Mouse (Mus musculus): ENCODE measurements around the gene Slc25a29. TPM values are rescaled to one million over a fixed set of nuclear protein-coding genes. Genes with fewer than 3 reads are reported as not detected.

Slc25a29 gene
- total and polyA plus RNA-seq, 2 experiments from 2014 or later, result 3.0 to 4.4 TPM

GRCm38 (mm10) chr12:108794078-108794711, 41.5 kb downstream of the Slc25a29 start:
- H3K4me1 ChIP-seq (ENCODE audit: control insufficient read depth, insufficient read depth), result peaks cover 15% of the 10 kb centered on the region
- peak overlapping the region; percentile 97 for H3K4me3 ChIP-seq (ENCODE audit: low read depth, low read length)
- no peaks in the 10 kb centered on the region for H3K36me3 ChIP-seq (replicated peaks; ENCODE audit: control insufficient read depth, insufficient read depth, low read length)
- TF ChIP-seq EP300 (IDR thresholded peaks at IDR 0.05; ENCODE audit: low read depth) (no peak), CTCF (IDR thresholded peaks at IDR 0.05; ENCODE audit: low read depth) (no peak)
- peak; percentile 62 for ATAC-seq (ENCODE audit: insufficient read depth, low read depth)
- DNase-seq (ENCODE audit: low spot score), result peak; percentile 93
- H3K27me3 ChIP-seq (ENCODE audit: control insufficient read depth, insufficient read depth, low read length), result no peaks in the 10 kb centered on the region
- peak overlapping the region; percentile 72 for H3K4me2 ChIP-seq (ENCODE audit: low read depth, low read length)
- H3K9me3 ChIP-seq (replicated peaks; ENCODE audit: control insufficient read depth, low read length), result no peaks in the 10 kb centered on the region
- H3K27ac ChIP-seq (ENCODE audit: low read depth), result peak overlapping the region; percentile 99
- H3K9ac ChIP-seq (replicated peaks; ENCODE audit: low read depth, low read length), result peak overlapping the region; percentile 95
- 2% methylated on average over 67 of the region's 94 CpGs for WGBS

GRCm38 (mm10) chr12:108793453-108793941, 42.2 kb downstream of the Slc25a29 start:
- no peak for TF ChIP-seq CTCF (IDR thresholded peaks at IDR 0.05; ENCODE audit: low read depth)
- TF ChIP-seq EP300 (IDR thresholded peaks at IDR 0.05; ENCODE audit: low read depth), result no peak
- Histone ChIP-seq H3K27ac (ENCODE audit: low read depth) (peak overlapping the region; percentile 99), H3K9ac (replicated peaks; ENCODE audit: low read depth, low read length) (peak overlapping the region; percentile 95), H3K4me1 (ENCODE audit: control insufficient read depth, insufficient read depth) (peaks cover 13% of the 10 kb centered on the region), H3K4me2 (ENCODE audit: low read depth, low read length) (peak overlapping the region; percentile 70), H3K9me3 (replicated peaks; ENCODE audit: control insufficient read depth, low read length) (no peaks in the 10 kb centered on the region), H3K36me3 (replicated peaks; ENCODE audit: control insufficient read depth, insufficient read depth, low read length) (no peaks in the 10 kb centered on the region), H3K4me3 (ENCODE audit: low read depth, low read length) (peak overlapping the region; percentile 97), H3K27me3 (ENCODE audit: control insufficient read depth, insufficient read depth, low read length) (no peaks in the 10 kb centered on the region)
- no peak for DNase-seq (ENCODE audit: low spot score)
- no peak for ATAC-seq (ENCODE audit: insufficient read depth, low read depth)
- WGBS, result under 1% methylated on average over 57 of the region's 71 CpGs

GRCm38 (mm10) chr12:108792546-108793452, 42.9 kb downstream of the Slc25a29 start, which contains the start of gene Yy1:
Gene Yy1 (plus strand): TSS chr12:108792973.
- peak; percentile 14; the same call in 1 of the 2 replicates for TF ChIP-seq CTCF (IDR thresholded peaks at IDR 0.05; ENCODE audit: low read depth)
- TF ChIP-seq EP300 (IDR thresholded peaks at IDR 0.05; ENCODE audit: low read depth), result no peak; the same call in none of the 2 replicates
- under 1% methylated on average over 71 of the region's 127 CpGs for WGBS
- H3K4me1 ChIP-seq (ENCODE audit: control insufficient read depth, insufficient read depth), result peaks cover 13% of the 10 kb centered on the region
- peak within 1 kb of the TSS; percentile 99 for H3K27ac ChIP-seq (ENCODE audit: low read depth)
- DNase-seq (ENCODE audit: low spot score) (peak; percentile 98), ATAC-seq (ENCODE audit: insufficient read depth, low read depth) (peak; percentile 91)
- peak within 1 kb of the TSS; percentile 70 for H3K4me2 ChIP-seq (ENCODE audit: low read depth, low read length)
- peak within 1 kb of the TSS; percentile 95 for H3K9ac ChIP-seq (replicated peaks; ENCODE audit: low read depth, low read length)
- H3K27me3 ChIP-seq (ENCODE audit: control insufficient read depth, insufficient read depth, low read length), result no peaks in the 10 kb centered on the region
- H3K36me3 ChIP-seq (replicated peaks; ENCODE audit: control insufficient read depth, insufficient read depth, low read length), result no peaks in the 10 kb centered on the region
- peak within 1 kb of the TSS; percentile 97 for H3K4me3 ChIP-seq (ENCODE audit: low read depth, low read length)
- H3K9me3 ChIP-seq (replicated peaks; ENCODE audit: control insufficient read depth, low read length), result no peaks in the 10 kb centered on the region

- TF ChIP-seq EP300 (IDR thresholded peaks at IDR 0.05; ENCODE audit: low read depth) (no peak), CTCF (IDR thresholded peaks at IDR 0.05; ENCODE audit: low read depth) (no peak)
- under 1% methylated on average over 52 of the region's 52 CpGs for WGBS
- Histone ChIP-seq H3K27ac (ENCODE audit: low read depth) (peak overlapping the region; percentile 99), H3K27me3 (ENCODE audit: control insufficient read depth, insufficient read depth, low read length) (no peaks in the 10 kb centered on the region), H3K36me3 (replicated peaks; ENCODE audit: control insufficient read depth, insufficient read depth, low read length) (no peaks in the 10 kb centered on the region), H3K4me2 (ENCODE audit: low read depth, low read length) (peak overlapping the region; percentile 62), H3K4me3 (ENCODE audit: low read depth, low read length) (peak overlapping the region; percentile 97), H3K9ac (replicated peaks; ENCODE audit: low read depth, low read length) (peak overlapping the region; percentile 84), H3K9me3 (replicated peaks; ENCODE audit: control insufficient read depth, low read length) (no peaks in the 10 kb centered on the region), H3K4me1 (ENCODE audit: control insufficient read depth, insufficient read depth) (peaks cover 13% of the 10 kb centered on the region)
- DNase-seq (ENCODE audit: low spot score) (peak; percentile 88), ATAC-seq (ENCODE audit: insufficient read depth, low read depth) (peak; percentile 45)
Measured at GRCm38 (mm10) chr12:108792152-108792545, 43.5 kb downstream of the Slc25a29 start.

GRCm38 (mm10) chr12:108787329-108787728, 48.4 kb downstream of the Slc25a29 start:
- no peaks in the 10 kb centered on the region for H3K27me3 ChIP-seq (ENCODE audit: control insufficient read depth, insufficient read depth, low read length)
- DNase-seq (ENCODE audit: low spot score), result no peak

More at GRCm38 (mm10) chr12:108787329-108787728, 48.4 kb downstream of the Slc25a29 start:
- no peak overlapping the region for H3K4me2 ChIP-seq (ENCODE audit: low read depth, low read length)
- TF ChIP-seq EP300 (IDR thresholded peaks at IDR 0.05; ENCODE audit: low read depth) (no peak), CTCF (IDR thresholded peaks at IDR 0.05; ENCODE audit: low read depth) (no peak)
- H3K4me3 ChIP-seq (ENCODE audit: low read depth, low read length), result no peak overlapping the region
- no peak overlapping the region for H3K9ac ChIP-seq (replicated peaks; ENCODE audit: low read depth, low read length)
- no peaks in the 10 kb centered on the region; the same call in 1 of the 2 replicates for H3K36me3 ChIP-seq (replicated peaks; ENCODE audit: control insufficient read depth, insufficient read depth, low read length)
- WGBS, result 70% methylated on average over 2 of the region's 2 CpGs
- peaks cover 9% of the 10 kb centered on the region; the same call in 1 of the 2 replicates for H3K4me1 ChIP-seq (ENCODE audit: control insufficient read depth, insufficient read depth)
- H3K27ac ChIP-seq (ENCODE audit: low read depth), result no peak overlapping the region
- ATAC-seq (ENCODE audit: insufficient read depth, low read depth), result no peak
- H3K9me3 ChIP-seq (replicated peaks; ENCODE audit: control insufficient read depth, low read length), result no peaks in the 10 kb centered on the region
